Mouse (Mus musculus) liver, embryonic 15.5 days (tissue): ENCODE data around the gene Itga2. TPM values are rescaled to one million over a fixed set of nuclear protein-coding genes. Genes with fewer than 3 reads are reported as not detected.

ENCODE experiments used
- ATAC-seq: fragments of 200-750 bp; cut with Nextera tagmentation; 2 replicates; pipeline ENCODE4 v1.8.0; 2017; ENCODE audit warnings: moderate number of reproducible peaks, mild to moderate bottlenecking, moderate library complexity; ENCODE audit not compliant: insufficient read depth
- H3K27ac ChIP-seq: fragments of 300-500 bp; sonication (generic); replicated peaks from 2 replicates; pipeline ENCODE4 v1.5.1; 2015; ENCODE audit warnings: mild to moderate bottlenecking, inconsistent platforms
- H3K27me3 ChIP-seq: fragments of 300-500 bp; sonication (generic); 2 replicates; pipeline ENCODE4 v1.6.1; 2015; ENCODE audit warnings: mild to moderate bottlenecking, inconsistent platforms
- H3K36me3 ChIP-seq: fragments of 300-500 bp; sonication (generic); replicated peaks from 2 replicates; pipeline ENCODE4 v1.6.1; 2015; ENCODE audit warnings: moderate library complexity, mild to moderate bottlenecking, inconsistent platforms
- H3K4me1 ChIP-seq: fragments of 300-500 bp; sonication (generic); replicated peaks from 2 replicates; pipeline ENCODE4 v1.6.1; 2015; ENCODE audit warnings: inconsistent platforms
- H3K4me2 ChIP-seq: fragments of 300-500 bp; sonication (generic); 2 replicates; pipeline ENCODE4 v1.6.1; 2015; ENCODE audit warnings: moderate library complexity, mild to moderate bottlenecking, inconsistent platforms
- H3K4me3 ChIP-seq: fragments of 300-500 bp; sonication (generic); replicated peaks from 2 replicates; pipeline ENCODE4 v1.5.1; 2015; ENCODE audit warnings: mild to moderate bottlenecking, inconsistent platforms
- H3K9ac ChIP-seq: fragments of 300-500 bp; sonication (generic); 2 replicates; pipeline ENCODE4 v1.6.1; 2015; ENCODE audit warnings: moderate library complexity, mild to moderate bottlenecking, inconsistent platforms
- H3K9me3 ChIP-seq: fragments of 300-500 bp; sonication (generic); replicated peaks from 2 replicates; pipeline ENCODE4 v1.6.1; 2016; ENCODE audit warnings: inconsistent platforms
- WGBS: fragments of 180-500 bp; shearing (Covaris S2); methylation state at CpG from one replicate; pipeline ENCODE4 v1.1.7; 2015; ENCODE audit warnings: mixed read lengths; ENCODE audit not compliant: insufficient replicate concordance; 5-methylcytosine and 5-hydroxymethylcytosine counted together
- polyA plus RNA-seq: library from polyadenylated mRNA; unstranded; fragments of >200 nt; fragmentation: Nextera tagmentation; extraction: Ambion mirVana; gene quantifications from 2 replicates; pipeline ENCODE4 v1.2.1, GENCODE M21; 2015

Itga2 gene
- polyA plus RNA-seq, 1 experiment from 2014 or later, result 0.54 TPM

DNA sequence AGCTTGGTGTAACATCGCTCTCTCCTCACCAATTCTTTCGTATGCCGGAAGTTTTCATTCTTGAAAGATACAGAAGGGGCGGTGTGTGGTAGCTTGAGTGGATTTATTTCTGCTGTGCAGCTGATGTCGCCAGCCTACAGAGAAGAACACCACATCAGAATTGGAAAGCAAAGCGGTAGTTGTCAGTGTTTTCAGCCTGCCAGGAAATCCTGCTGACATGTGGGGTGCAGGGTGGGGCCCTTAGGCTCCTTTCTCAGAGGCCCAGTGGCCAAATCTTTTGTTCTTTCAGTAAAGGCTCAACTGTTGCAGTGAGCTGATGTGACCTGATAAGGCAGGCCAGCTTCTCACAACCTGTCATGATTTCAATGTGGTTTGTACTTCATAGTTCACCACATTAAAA, 86.1 kb downstream of the Itga2 start:
- H3K4me2 ChIP-seq, result no peak overlapping the region
- peaks cover 4% of the 10 kb centered on the region for H3K4me1 ChIP-seq
- H3K36me3 ChIP-seq, result no peaks in the 10 kb centered on the region
- H3K9ac ChIP-seq, result no peak overlapping the region
- no peaks in the 10 kb centered on the region for H3K27me3 ChIP-seq
- H3K4me3 ChIP-seq, result no peak overlapping the region
- H3K9me3 ChIP-seq, result no peaks in the 10 kb centered on the region
- no peak overlapping the region for H3K27ac ChIP-seq
- 21% methylated on average over 6 of the region's 6 CpGs for WGBS
- ATAC-seq, result no peak

DNA sequence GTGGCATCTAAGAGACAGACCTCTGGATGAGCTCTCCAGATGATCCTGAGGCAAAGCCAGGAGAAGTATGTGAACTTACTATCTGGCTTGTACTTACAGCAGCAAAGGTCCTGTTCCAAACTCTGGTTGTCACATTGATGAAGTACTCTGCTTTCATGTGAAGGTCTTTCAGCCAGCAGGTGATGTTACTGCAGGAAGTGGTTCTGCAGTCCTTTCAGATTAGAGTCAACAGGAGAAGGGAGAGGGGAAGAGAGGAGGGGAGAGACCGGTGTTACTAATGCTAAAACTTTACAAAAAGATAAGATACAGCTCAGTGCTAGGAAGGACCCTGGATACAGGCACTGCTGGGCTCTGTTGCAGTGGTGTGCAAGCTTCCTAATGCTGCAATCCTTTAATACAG, 88.6 kb downstream of the Itga2 start:
- H3K27ac ChIP-seq, result no peak overlapping the region
- H3K36me3 ChIP-seq, result no peaks in the 10 kb centered on the region
- H3K4me2 ChIP-seq, result no peak overlapping the region
- WGBS, result 5% methylated on average over 1 of the region's 1 CpGs
- no peak overlapping the region for H3K9ac ChIP-seq
- no peaks in the 10 kb centered on the region for H3K27me3 ChIP-seq
- no peaks in the 10 kb centered on the region for H3K9me3 ChIP-seq
- ATAC-seq, result no peak
- no peak overlapping the region for H3K4me3 ChIP-seq
- peaks cover 6% of the 10 kb centered on the region for H3K4me1 ChIP-seq

DNA sequence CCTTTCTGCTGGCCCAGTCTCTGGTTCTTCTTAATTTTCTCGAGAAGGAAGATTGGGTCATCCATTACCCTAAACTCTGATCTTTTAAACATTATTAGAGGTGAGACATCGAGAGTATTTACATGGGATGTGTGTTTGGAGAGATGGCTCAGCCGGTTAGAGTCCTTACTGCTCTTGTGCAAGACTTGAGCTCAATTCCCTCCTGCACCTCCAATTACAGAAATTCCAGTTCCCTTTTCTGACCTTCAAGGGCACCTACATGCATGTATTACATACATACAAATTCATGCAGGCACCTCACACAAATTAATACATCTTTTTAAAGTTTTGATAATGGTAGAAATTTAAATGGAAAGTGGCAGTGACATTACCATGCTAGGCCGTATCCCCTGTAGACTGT, 91.4 kb downstream of the Itga2 start:
- no peak overlapping the region for H3K4me2 ChIP-seq
- no peaks in the 10 kb centered on the region for H3K27me3 ChIP-seq
- peaks cover 10% of the 10 kb centered on the region for H3K4me1 ChIP-seq
- ATAC-seq, result no peak
- H3K9ac ChIP-seq, result no peak overlapping the region
- no peak overlapping the region for H3K4me3 ChIP-seq
- H3K27ac ChIP-seq, result no peak overlapping the region
- H3K9me3 ChIP-seq, result no peaks in the 10 kb centered on the region
- no peaks in the 10 kb centered on the region for H3K36me3 ChIP-seq
- 57% methylated on average over 4 of the region's 4 CpGs for WGBS

DNA sequence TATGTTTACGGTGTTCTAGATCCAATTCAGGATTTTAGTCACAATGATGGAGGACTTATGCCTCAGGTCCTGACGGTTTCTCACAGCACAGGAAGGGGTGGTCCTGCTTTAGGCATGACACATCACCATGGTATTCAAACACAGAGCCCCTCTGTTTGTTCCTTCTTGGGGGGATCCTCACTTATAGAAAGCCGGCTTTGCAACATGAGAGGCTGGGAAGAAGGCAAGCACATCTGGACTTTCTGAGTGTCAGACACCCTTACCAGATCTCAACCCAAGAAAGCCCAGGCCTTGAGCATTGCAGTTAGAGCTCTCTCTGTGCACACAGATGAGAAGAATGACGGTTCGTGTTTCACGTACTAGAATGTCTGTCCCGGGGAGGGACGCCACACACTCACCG, 92.8 kb downstream of the Itga2 start:
- Histone ChIP-seq H3K4me2 (no peak overlapping the region), H3K9ac (no peak overlapping the region), H3K27ac (no peak overlapping the region), H3K27me3 (no peaks in the 10 kb centered on the region), H3K36me3 (no peaks in the 10 kb centered on the region), H3K4me3 (no peak overlapping the region), H3K4me1 (peaks cover 10% of the 10 kb centered on the region), H3K9me3 (no peaks in the 10 kb centered on the region)
- WGBS, result 76% methylated on average over 9 of the region's 9 CpGs
- no peak for ATAC-seq

DNA sequence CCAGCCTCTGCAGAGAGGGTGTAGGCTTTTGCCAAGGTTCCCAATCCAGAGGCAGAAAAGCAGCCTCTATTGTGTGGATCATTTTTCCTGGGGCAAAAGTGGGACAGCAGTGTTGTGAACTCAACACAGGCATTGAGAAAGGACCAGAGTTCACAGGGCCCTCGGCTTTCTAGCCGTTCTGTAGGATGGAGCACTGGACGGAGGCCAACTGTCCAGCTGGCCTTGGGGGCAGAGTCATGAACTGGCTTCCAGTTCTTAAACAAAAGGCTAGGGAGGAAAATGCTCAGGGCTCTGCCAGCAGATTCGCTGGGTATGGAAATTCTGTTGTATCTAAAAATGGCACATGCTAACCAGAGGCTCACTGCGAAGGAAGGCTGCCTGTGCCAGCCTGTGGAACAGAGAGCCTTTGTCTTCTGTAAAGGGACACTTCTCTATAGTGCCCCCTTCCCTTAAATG, 93.3 kb downstream of the Itga2 start:
- 45% methylated on average over 5 of the region's 5 CpGs for WGBS
- ATAC-seq, result peak; percentile 67
- Histone ChIP-seq H3K9ac (no peak overlapping the region), H3K27ac (no peak overlapping the region), H3K9me3 (no peaks in the 10 kb centered on the region), H3K36me3 (no peaks in the 10 kb centered on the region), H3K4me2 (no peak overlapping the region), H3K4me3 (no peak overlapping the region), H3K27me3 (no peaks in the 10 kb centered on the region), H3K4me1 (peaks cover 10% of the 10 kb centered on the region)

DNA sequence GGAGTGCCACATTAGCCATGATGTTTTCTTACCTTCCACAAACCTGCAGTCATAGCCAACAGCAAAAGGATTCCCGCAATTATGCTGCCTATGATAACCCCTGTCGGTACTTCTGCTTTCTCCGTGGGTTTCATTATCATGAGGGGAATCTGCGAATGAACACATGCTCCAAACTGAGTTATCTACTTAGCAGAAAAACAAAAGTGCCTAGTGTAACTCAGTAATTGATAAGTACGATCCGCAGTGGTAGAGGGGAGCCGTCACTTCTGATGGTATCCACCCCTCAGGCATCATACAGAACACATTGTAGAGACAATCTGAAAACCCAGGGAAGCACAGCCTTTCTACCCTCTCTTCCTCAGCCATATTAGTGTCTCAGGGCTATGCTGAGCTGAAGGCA, 94.8 kb downstream of the Itga2 start:
- Histone ChIP-seq H3K4me1 (peaks cover 10% of the 10 kb centered on the region), H3K4me3 (no peak overlapping the region), H3K27me3 (no peaks in the 10 kb centered on the region), H3K9me3 (no peaks in the 10 kb centered on the region), H3K4me2 (no peak overlapping the region), H3K36me3 (no peaks in the 10 kb centered on the region), H3K27ac (no peak overlapping the region), H3K9ac (no peak overlapping the region)
- no peak for ATAC-seq
- WGBS, result 28% methylated on average over 7 of the region's 7 CpGs

DNA sequence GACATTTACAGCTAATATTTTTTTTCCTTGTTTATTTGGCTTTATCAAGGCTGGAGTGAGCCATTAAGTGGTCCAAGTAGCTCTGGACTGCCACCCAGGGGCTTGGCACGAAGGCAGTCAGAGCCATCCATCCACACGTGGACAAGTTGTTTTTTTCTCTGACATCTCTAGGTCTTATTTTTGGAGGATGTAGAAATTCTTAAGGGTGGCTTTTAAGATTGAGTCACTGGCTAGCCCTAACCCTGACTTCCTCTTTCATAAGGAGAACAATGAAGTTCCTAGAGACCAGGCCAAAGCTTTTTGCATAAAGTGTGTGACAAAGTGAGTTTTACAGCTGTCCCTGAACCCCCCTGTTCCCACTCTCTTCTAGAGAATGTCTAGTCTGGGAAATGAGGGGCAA, 97.3 kb downstream of the Itga2 start:
- H3K36me3 ChIP-seq, result peaks cover 9% of the 10 kb centered on the region
- WGBS, result 22% methylated on average over 2 of the region's 2 CpGs
- H3K9me3 ChIP-seq, result no peaks in the 10 kb centered on the region
- H3K9ac ChIP-seq, result no peak overlapping the region
- H3K4me1 ChIP-seq, result peaks cover 4% of the 10 kb centered on the region; the same call in 1 of the 2 replicates
- H3K4me3 ChIP-seq, result no peak overlapping the region
- no peak overlapping the region for H3K27ac ChIP-seq
- H3K4me2 ChIP-seq, result no peak overlapping the region
- ATAC-seq, result no peak
- H3K27me3 ChIP-seq, result no peaks in the 10 kb centered on the region

DNA sequence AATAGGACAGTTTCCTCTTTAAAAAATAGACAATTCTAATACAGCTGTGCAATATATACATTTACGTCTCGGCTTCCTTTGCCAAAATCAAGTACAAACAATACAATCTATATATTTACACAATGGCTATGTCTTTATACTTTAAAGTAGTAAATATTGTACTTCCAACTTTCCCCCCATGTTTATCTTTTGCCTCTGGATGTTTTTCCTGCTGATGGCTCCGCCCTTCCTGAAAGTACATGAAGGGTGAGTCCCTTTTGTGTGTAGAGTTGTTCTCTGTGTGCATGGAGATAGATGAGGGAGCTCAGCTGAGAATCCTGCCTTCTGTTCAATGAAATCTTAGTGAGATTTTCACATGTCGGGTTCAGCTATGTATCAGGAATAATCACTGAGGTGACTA, 98.5 kb downstream of the Itga2 start:
- Histone ChIP-seq H3K9ac (no peak overlapping the region), H3K27ac (no peak overlapping the region), H3K4me1 (peaks cover 4% of the 10 kb centered on the region; the same call in 1 of the 2 replicates), H3K4me3 (no peak overlapping the region), H3K9me3 (no peaks in the 10 kb centered on the region), H3K4me2 (no peak overlapping the region), H3K27me3 (no peaks in the 10 kb centered on the region), H3K36me3 (peaks cover 11% of the 10 kb centered on the region)
- WGBS, result 66% methylated on average over 4 of the region's 4 CpGs
- ATAC-seq, result no peak

DNA sequence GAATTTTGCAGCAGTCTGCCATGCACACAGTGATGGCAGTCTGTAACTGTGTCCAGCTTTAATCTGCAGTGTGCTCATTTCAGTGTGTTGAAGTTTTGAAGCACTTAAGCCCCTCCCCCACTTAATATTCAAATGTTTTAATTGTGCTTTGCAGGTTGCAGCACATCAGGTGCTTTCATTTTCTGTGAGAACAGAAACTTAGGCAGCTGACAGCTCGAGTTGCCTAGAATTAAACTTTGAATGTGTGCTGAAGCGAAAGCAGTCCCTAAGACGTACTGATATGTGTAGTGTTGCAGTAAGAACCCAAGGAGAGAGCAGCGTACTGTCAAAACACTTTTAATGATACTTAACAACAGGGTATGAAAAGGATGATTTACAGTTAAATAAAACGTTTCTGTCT, 99.1 kb downstream of the Itga2 start:
- WGBS, result 59% methylated on average over 5 of the region's 5 CpGs
- Histone ChIP-seq H3K4me2 (no peak overlapping the region), H3K27me3 (no peaks in the 10 kb centered on the region), H3K36me3 (peaks cover 16% of the 10 kb centered on the region), H3K9ac (no peak overlapping the region), H3K27ac (no peak overlapping the region), H3K4me3 (no peak overlapping the region), H3K4me1 (peaks cover 4% of the 10 kb centered on the region; the same call in 1 of the 2 replicates), H3K9me3 (no peaks in the 10 kb centered on the region)
- no peak for ATAC-seq

DNA sequence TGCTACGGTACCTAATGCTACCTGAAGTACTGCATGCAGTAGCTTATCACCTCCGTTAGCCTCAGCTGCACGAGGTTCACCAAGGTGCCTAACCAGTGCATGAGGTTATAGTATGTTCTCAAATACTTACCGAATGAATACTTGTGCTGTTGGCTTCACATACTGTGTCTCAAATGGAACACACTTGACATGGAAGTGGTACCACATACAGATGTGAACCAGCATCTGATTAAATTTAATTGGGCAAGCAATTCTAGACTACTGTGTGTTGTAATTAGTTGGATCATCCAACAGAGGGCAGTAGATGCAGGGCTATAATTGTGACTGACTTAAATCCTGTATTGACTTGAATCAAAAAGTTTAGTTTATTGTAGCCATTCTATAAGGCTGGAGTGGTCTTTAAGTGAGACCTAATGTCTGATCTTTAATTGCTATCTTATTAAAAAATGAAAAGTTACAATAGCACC, 100.5 kb downstream of the Itga2 start:
- Histone ChIP-seq H3K36me3 (peaks cover 22% of the 10 kb centered on the region), H3K27me3 (no peaks in the 10 kb centered on the region), H3K4me1 (no peaks in the 10 kb centered on the region), H3K27ac (no peak overlapping the region), H3K4me3 (no peak overlapping the region), H3K4me2 (no peak overlapping the region), H3K9me3 (no peaks in the 10 kb centered on the region), H3K9ac (no peak overlapping the region)
- ATAC-seq, result no peak
- 64% methylated on average over 4 of the region's 4 CpGs for WGBS

DNA sequence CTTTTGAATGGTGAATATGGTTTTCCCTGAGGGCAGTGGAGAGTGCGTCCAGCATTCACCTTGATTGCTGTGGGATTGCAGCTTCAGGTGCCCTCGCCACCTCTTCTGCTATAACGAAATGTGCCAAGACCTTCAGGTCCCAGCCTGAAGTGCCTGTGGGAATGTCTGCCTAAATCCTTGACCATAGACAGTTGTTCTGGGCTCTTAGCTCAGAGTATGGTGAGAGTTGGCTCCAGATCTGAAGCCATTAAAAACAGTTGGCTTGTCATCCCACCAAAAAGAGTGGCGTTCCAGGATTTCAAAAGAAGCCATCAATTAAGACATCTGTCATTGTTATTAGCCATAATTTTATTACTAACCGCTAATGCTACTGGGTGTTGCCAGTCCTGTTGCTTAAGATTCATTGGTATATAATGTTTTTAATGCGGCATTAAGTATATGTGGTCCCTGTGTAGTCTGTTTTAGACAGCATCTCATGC, 106.5 kb downstream of the Itga2 start:
- no peak overlapping the region for H3K4me3 ChIP-seq
- H3K4me1 ChIP-seq, result no peaks in the 10 kb centered on the region; the same call in 1 of the 2 replicates
- no peak for ATAC-seq
- 82% methylated on average over 6 of the region's 6 CpGs for WGBS
- no peak overlapping the region for H3K27ac ChIP-seq
- no peak overlapping the region for H3K9ac ChIP-seq
- no peaks in the 10 kb centered on the region for H3K9me3 ChIP-seq
- H3K36me3 ChIP-seq, result peaks cover 34% of the 10 kb centered on the region
- no peaks in the 10 kb centered on the region for H3K27me3 ChIP-seq
- H3K4me2 ChIP-seq, result no peak overlapping the region

DNA sequence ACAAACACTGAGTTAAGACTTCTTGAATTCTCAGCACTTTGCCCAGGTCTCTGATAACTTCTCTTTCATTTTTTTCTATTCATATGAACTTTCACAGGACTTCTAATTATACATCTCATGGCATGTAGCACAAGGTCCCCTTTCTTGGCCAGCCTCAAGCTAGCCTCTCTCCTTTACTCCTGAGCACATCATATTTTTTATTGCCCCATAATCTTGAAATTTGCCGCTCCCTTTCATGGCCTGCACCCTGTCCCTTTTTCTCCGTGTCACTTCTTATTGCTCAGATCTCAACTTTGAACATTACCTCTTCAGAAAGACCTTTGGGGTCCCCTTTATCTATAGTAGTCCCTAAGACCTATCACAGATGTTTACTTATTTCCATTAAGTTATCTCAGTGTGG, 109.0 kb downstream of the Itga2 start:
- no peak overlapping the region for H3K4me2 ChIP-seq
- H3K4me3 ChIP-seq, result no peak overlapping the region
- H3K36me3 ChIP-seq, result peaks cover 26% of the 10 kb centered on the region
- H3K9me3 ChIP-seq, result no peaks in the 10 kb centered on the region
- peaks cover 12% of the 10 kb centered on the region for H3K4me1 ChIP-seq
- H3K27ac ChIP-seq, result no peak overlapping the region
- H3K9ac ChIP-seq, result no peak overlapping the region
- no peak for ATAC-seq
- H3K27me3 ChIP-seq, result no peaks in the 10 kb centered on the region
- WGBS, result 76% methylated on average over 2 of the region's 2 CpGs
